Mouse (Mus musculus) liver, embryonic 14.5 days (tissue): Measurements from ENCODE around the gene Psg18. TPM values are rescaled to one million over a fixed set of nuclear protein-coding genes. Genes with fewer than 3 reads are reported as not detected.
"Not testable (repeated sequence)": the region's sequence is repeated elsewhere in the genome, so short reads cannot be mapped to it uniquely, and the experiment has no call there.

Experiments
- ATAC-seq: fragments of 200-750 bp; cut with Nextera tagmentation; 2 replicates; pipeline ENCODE4 v1.8.0; 2017; ENCODE audit warnings: moderate number of reproducible peaks, mild to moderate bottlenecking, moderate library complexity; ENCODE audit not compliant: insufficient read depth
- DNase-seq, 3 experiments: peaks; one replicate each; pipeline ENCODE4 v3.0.0-alpha.2; 2012 to 2013; ENCODE audit warnings: low read depth in 3 of 3, low spot score in 3 of 3
- H3K27ac ChIP-seq: fragments of 300-500 bp; sonication (generic); 2 replicates; pipeline ENCODE4 v1.5.1; 2014; ENCODE audit warnings: moderate library complexity, mild to moderate bottlenecking, control low read depth, inconsistent platforms
- H3K27me3 ChIP-seq: fragments of 300-500 bp; sonication (generic); 2 replicates; pipeline ENCODE4 v1.6.1; 2014; ENCODE audit warnings: mild to moderate bottlenecking, low read length, moderate library complexity; ENCODE audit not compliant: control insufficient read depth, insufficient read depth
- H3K36me3 ChIP-seq: fragments of 300-500 bp; sonication (generic); replicated peaks from 2 replicates; pipeline ENCODE4 v1.6.1; 2014; ENCODE audit warnings: low read depth; ENCODE audit not compliant: control insufficient read depth, insufficient read depth
- H3K4me1 ChIP-seq, 2 experiments: fragments of 200-500 bp in 1 of 2; fragments of 300-500 bp in 1 of 2; sonication (generic) in 1 of 2; replicated peaks; 2 replicates each; pipeline ENCODE4 v1.6.1; 2012 to 2014; ENCODE audit warnings: antibody characterized with exemption in 1 of 2, inconsistent platforms in 1 of 2, low read length in 1 of 2; ENCODE audit not compliant: control insufficient read depth in 2 of 2, insufficient read depth in 2 of 2
- H3K4me2 ChIP-seq: fragments of 300-500 bp; sonication (generic); 2 replicates; pipeline ENCODE4 v1.6.1; 2014; ENCODE audit warnings: low read depth, mild to moderate bottlenecking, control low read depth, moderate library complexity
- H3K4me3 ChIP-seq, 2 experiments: fragments of 200-500 bp in 1 of 2; fragments of 300-500 bp in 1 of 2; sonication (generic) in 1 of 2; 2 replicates each; pipeline ENCODE4 v1.5.1; 2012 to 2014; ENCODE audit warnings: low read depth in 2 of 2, low read length in 2 of 2, mild to moderate bottlenecking in 2 of 2, control low read depth in 1 of 2, inconsistent platforms in 1 of 2, moderate library complexity in 1 of 2; ENCODE audit not compliant: insufficient read depth in 1 of 2
- H3K9ac ChIP-seq: fragments of 300-500 bp; sonication (generic); replicated peaks from 2 replicates; pipeline ENCODE4 v1.6.1; 2014; ENCODE audit warnings: mild to moderate bottlenecking, control low read depth, moderate library complexity
- H3K9me3 ChIP-seq: fragments of 300-500 bp; sonication (generic); 2 replicates; pipeline ENCODE4 v1.6.1; 2016; ENCODE audit warnings: low read length, mixed read lengths; ENCODE audit not compliant: control insufficient read depth
- CTCF ChIP-seq: IDR thresholded peaks from 2 replicates; pipeline ENCODE4 v1.5.1; 2016; ENCODE audit warnings: antibody characterized with exemption, low read depth, control low read depth
- EP300 ChIP-seq: IDR thresholded peaks from 2 replicates; pipeline ENCODE4 v1.6.1; 2016; ENCODE audit warnings: antibody characterized with exemption, low read depth
- WGBS: fragments of 180-500 bp; shearing (Covaris S2); extraction: QIAGEN DNeasy Blood & Tissue Kit; methylation state at CpG from one replicate; pipeline ENCODE4 v1.1.7; 2014; ENCODE audit not compliant: insufficient replicate concordance; 5-methylcytosine and 5-hydroxymethylcytosine counted together
- polyA plus RNA-seq, 2 experiments: library from polyadenylated mRNA; depleted of rRNA in 1 of 2; stranded (reverse) in 1 of 2; unstranded in 1 of 2; fragments of >200 nt; fragmentation: Nextera tagmentation in 1 of 2; extraction: Ambion mirVana in 1 of 2; gene quantifications; 2 replicates each; pipeline versions ENCODE4 v1.2.1 to v1.2.3; 2012 to 2014

The Psg18 gene
- polyA plus RNA-seq (2012; rRNA removed): 0.03 and 0.06 TPM in 2 replicates
- polyA plus RNA-seq (2014; fragmentation: Nextera tagmentation; extraction: Ambion mirVana): not detected in 2 replicates

DNA sequence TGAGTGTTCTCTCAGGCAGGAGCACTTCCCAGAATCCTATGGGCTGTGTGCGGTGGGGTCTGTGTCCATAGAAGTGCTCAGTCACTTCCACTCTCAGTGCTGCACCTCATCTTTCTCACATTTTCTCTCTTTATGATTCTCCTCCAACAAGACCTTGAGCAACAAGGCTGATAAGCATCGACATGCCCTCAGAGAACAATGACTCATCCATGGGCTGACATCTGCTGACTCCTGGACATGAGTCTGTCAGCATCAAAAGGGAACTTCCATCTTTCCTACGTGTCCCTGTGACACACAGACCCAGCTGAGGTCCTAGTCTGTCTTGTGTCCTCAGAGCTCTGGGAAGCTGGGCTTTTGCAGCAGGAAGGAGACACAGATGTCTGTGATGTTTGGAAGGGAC, at the start of gene Psg18:
Gene Psg18, minus strand, starts transcription at position 101 of the 400 bp plus-strand sequence.
- ATAC-seq, H3K27ac ChIP-seq: not testable (repeated sequence)
- 40% methylated on average over 3 of the region's 3 CpGs for WGBS

DNA sequence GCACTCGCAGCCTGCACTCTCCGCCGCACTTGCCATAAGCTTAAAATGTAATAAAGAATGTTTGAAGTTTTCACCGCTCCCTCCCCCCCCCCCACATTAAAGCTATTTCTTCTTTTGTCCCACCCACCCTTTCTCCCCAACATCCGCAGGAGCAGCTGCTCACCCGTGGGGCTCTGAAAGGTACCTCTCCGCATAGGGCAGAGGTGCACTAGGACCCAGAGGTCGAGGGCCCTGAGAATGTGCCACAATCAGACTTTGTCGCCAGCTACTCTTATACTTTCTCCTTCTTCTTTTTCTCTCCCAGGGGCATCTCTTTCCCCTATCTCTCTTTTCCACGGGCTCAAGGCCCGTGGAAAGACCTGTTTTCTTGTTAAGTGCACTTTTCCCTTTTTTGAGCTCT, 48.6 kb upstream of the Psg18 start:
- whole genome bisulfite sequencing: 28% methylated on average over 11 of the region's 11 CpGs
- Histone ChIP-seq H3K27me3 (no peaks in the 10 kb centered on the region), H3K9me3 (peaks cover 3% of the 10 kb centered on the region), H3K4me2 (no peak overlapping the region), H3K4me1 (no peaks in the 10 kb centered on the region), H3K4me3 (no peak overlapping the region), H3K27ac (no peak overlapping the region), H3K9ac (no peak overlapping the region), H3K36me3 (no peaks in the 10 kb centered on the region)
- ATAC-seq (no peak), DNase-seq (no peak)
- TF ChIP-seq CTCF (no peak), EP300 (no peak)

More for the DNA sequence above, at the start of gene Psg18:
- not testable (repeated sequence) for H3K27me3 ChIP-seq, H3K36me3 ChIP-seq, H3K9ac ChIP-seq, H3K4me3 ChIP-seq, H3K4me1 ChIP-seq, DNase-seq, H3K4me2 ChIP-seq, H3K9me3 ChIP-seq

DNA sequence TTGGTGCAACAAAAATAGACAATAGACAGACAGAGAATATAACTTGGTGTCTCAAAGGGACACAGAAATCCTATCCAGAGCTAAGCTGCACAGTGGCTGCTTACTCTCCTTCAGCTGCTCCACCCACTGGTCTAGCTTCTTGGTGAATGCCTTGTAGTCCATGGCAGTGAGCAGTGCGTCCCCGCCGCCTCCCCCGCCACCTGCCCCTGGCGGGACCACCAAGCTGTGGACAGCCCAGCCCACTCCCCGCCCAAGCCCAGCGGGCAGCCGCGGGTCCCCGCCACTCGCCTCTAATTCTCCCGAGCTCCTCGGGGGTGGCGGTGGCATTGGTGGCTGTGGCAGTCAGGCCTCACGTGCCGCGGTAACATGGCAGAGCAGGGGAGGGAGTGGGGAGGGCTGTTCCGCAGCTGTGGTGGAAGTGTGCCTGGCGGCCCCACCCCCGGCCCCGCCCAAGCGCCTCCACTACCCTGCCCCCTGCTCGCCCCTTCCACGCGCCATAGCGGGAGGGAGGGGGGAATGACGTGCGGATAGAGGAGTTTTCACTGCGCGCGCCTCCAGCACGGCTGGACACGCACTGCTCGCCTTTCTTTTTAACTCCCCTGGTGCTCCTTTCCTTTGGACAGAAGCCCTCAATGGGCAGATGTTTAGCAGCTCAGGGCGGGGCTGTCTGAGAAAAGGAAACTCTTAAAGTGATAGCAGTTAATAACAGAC, 47.9 kb upstream of the Psg18 start:
- peaks cover 3% of the 10 kb centered on the region for H3K9me3 ChIP-seq
- no peak for ATAC-seq
- no peak overlapping the region for H3K4me2 ChIP-seq
- no peak overlapping the region for H3K27ac ChIP-seq
- H3K4me1 ChIP-seq: no peaks in the 10 kb centered on the region
- no peak for TF ChIP-seq EP300
- no peak for TF ChIP-seq CTCF
- H3K27me3 ChIP-seq: no peaks in the 10 kb centered on the region
- WGBS: 36% methylated on average over 35 of the region's 35 CpGs
- no peak for DNase-seq
- H3K9ac ChIP-seq: no peak overlapping the region
- H3K4me3 ChIP-seq: no peak overlapping the region
- H3K36me3 ChIP-seq: no peaks in the 10 kb centered on the region

DNA sequence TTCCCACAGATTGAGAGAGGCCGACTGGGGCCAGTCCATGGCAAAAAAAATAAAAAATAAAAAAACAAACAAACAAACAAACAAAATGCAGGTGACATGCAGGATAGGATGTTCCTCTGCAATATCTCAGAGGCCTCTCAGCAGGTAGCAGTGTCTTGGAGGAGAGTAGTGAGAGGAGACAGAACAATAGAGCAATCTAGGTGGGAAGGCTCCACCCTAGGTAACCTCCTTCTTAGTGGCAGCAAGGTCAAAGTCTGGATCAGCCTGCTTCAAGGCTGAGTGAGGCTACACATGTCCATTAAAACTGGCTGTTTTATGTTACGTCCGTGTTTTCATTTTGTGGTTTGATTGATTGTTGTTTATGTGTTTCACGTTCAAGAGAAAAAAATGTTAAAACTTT, 36.7 kb upstream of the Psg18 start:
- not testable (repeated sequence) for H3K4me3 ChIP-seq, DNase-seq, H3K4me1 ChIP-seq, H3K4me2 ChIP-seq, H3K27me3 ChIP-seq, H3K9ac ChIP-seq, ATAC-seq, H3K9me3 ChIP-seq, H3K36me3 ChIP-seq, H3K27ac ChIP-seq
- 65% methylated on average over 4 of the region's 4 CpGs for WGBS

DNA sequence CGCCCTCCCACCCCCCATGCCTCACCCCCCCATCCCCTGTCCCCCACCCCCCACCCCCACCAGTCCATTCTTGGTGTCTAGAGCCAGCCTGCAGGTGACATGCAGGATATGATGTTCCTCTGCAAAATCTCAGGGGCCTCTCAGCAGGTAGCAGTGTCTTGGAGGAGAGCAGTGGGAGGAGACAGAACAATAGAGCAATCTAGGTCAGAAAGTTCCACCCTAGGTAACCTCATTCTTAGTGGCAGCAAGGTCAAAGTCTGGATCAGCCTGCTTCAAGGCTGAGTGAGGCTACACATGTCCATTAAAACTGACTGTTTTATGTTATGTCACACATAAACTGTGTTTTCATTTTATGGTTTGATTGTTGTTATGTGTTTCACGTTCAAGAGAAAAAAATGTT, 23.5 kb upstream of the Psg18 start:
- ATAC-seq (no peak), DNase-seq (no peak)
- TF ChIP-seq EP300 (no peak), CTCF (no peak)
- no peaks in the 10 kb centered on the region for H3K4me1 ChIP-seq
- H3K27ac ChIP-seq: no peak overlapping the region
- H3K9me3 ChIP-seq: no peaks in the 10 kb centered on the region; the same call in 1 of the 2 replicates
- no peaks in the 10 kb centered on the region for H3K27me3 ChIP-seq
- no peaks in the 10 kb centered on the region for H3K36me3 ChIP-seq
- H3K4me3 ChIP-seq: no peak overlapping the region
- no peak overlapping the region for H3K4me2 ChIP-seq
- no peak overlapping the region for H3K9ac ChIP-seq
- 23% methylated on average over 2 of the region's 2 CpGs for WGBS

DNA sequence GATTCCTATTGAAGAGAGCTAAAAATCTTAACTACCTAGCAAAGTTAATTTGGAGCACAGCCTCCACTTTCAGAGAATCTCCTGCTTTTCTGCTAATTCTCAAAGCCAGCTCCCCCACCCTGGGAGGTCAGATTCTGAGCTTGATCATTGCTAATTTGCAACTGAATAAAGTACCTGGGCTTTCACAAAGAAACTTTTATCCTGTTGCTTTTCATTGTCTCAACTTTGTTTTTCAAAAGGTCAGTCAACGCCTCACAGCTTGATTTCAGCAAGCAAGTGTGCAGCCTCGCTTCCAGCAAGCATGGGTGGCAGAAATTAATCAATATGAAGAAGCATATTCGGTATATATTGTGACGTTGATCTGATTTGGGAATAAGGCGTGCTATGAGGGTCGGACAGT, 19.4 kb downstream of the Psg18 start:
- H3K27ac ChIP-seq, H3K4me3 ChIP-seq, H3K4me2 ChIP-seq, ATAC-seq, H3K9ac ChIP-seq, H3K27me3 ChIP-seq, H3K9me3 ChIP-seq, H3K4me1 ChIP-seq, H3K36me3 ChIP-seq, DNase-seq: not testable (repeated sequence)
- WGBS: 51% methylated on average over 6 of the region's 6 CpGs
